In the genomic region with DNA sequence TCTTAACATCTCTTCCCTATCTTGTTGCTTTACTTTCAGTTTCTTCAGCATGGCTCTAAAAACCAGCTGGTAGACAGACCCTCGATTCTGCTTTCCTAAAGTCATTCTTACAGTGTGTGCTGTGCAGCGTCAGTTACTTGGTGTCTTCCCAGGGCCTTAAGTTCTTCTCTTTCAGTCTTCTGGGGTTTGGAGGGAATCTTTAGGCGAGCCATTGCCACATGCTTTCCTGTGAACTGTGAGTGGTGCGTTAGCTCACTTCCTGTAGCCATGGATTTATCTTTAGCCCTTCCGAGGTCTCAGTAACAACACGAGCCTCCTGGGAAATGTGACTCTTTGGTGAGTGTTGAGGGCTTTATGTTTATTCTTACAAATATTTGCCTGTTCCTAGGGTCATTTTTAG, we compare ENCODE assay signal across 11 mouse cellular contexts.
DNase-seq lines count a peak whose midpoint lies in the region; ATAC-seq and TF ChIP-seq lines count a peak whose summit lies in the region.
"Had no signal": no experiment of that assay in that cellular context is flagged by ENCODE, and none has a peak within 500 bp of the region (broad histone marks: within the 10 kb centered on the region; RNA-seq: fewer than 3 reads in every experiment).

No protein-coding gene starts in this region.

- no peak for TF ChIP-seq CTCF in C2C12 (IDR thresholded peaks at IDR 0.05; ENCODE audit: control insufficient read depth, insufficient read depth, insufficient read length)

- no peak overlapping the region for H3K4me3 ChIP-seq in C2C12 (ENCODE audit: insufficient read depth, poor library complexity, severe bottlenecking)
- no peak overlapping the region for H3K4me3 ChIP-seq in heart, embryonic 15.5 days
- H3K4me3 ChIP-seq: midbrain, embryonic 12.5 days had no signal

- H3K9ac ChIP-seq in heart, embryonic 15.5 days = no peak overlapping the region
- H3K9ac ChIP-seq: midbrain, embryonic 12.5 days had no signal

- peaks cover 18% of the 10 kb centered on the region for H3K4me1 ChIP-seq in heart, embryonic 15.5 days (replicated peaks)
- H3K4me1 ChIP-seq: midbrain, embryonic 12.5 days had no signal

- H3K27me3 ChIP-seq in C2C12 (ENCODE audit: control insufficient read depth, insufficient read depth, insufficient read length) = no peaks in the 10 kb centered on the region
- H3K27me3 ChIP-seq in heart, embryonic 15.5 days = no peaks in the 10 kb centered on the region
- H3K27me3 ChIP-seq: midbrain, embryonic 12.5 days had no signal

- 38% methylated on average over 6 of the region's 6 CpGs for WGBS in heart, embryonic 15.5 days

- intact Hi-C loops in heart, postnatal 14 days (cut with DNase I) = no loop called here

- no peak for ATAC-seq in heart, embryonic 15.5 days (replicated peaks; ENCODE audit: insufficient number of reproducible peaks, insufficient read depth, low FRiP score, low read depth)
- ATAC-seq in megakaryocyte, adult 5-6 weeks (ENCODE audit: poor library complexity, severe bottlenecking) = peak; percentile 66
- ATAC-seq in erythroblast, adult 5-6 weeks (replicated peaks; ENCODE audit: low FRiP score, poor library complexity, severe bottlenecking) = no peak

- peaks cover 5% of the 10 kb centered on the region for H3K79me3 ChIP-seq in C2C12 (ENCODE audit: low read depth)

- peak; percentile 48 to 62 for DNase-seq in heart, adult 9 months (ENCODE audit: low spot score in 2 of 2)
- no peak for DNase-seq in heart, postnatal 14 days
- DNase-seq in urinary bladder, postnatal 4 days (ENCODE audit: low spot score in 2 of 2) = no peak
- no peak for DNase-seq in Muller cell, postnatal 12 days (ENCODE audit: inconsistent ontology term)
- DNase-seq: gastrocnemius, postnatal 36 days; retina, postnatal 1 day had no signal

- no peaks in the 10 kb centered on the region for H3K9me3 ChIP-seq in heart, embryonic 15.5 days (replicated peaks)
- H3K9me3 ChIP-seq: midbrain, embryonic 12.5 days had no signal

- no peak overlapping the region for H3K4me2 ChIP-seq in heart, embryonic 15.5 days
- H3K4me2 ChIP-seq: midbrain, embryonic 12.5 days had no signal

- peak overlapping the region; percentile 61 for H3K27ac ChIP-seq in heart, embryonic 15.5 days
- H3K27ac ChIP-seq: midbrain, embryonic 12.5 days had no signal

- peaks cover 12% of the 10 kb centered on the region for H3K36me3 ChIP-seq in C2C12 (ENCODE audit: control insufficient read depth, insufficient read depth)
- H3K36me3 ChIP-seq in heart, embryonic 15.5 days = peaks cover 16% of the 10 kb centered on the region; the same call in 1 of the 2 replicates

- no peak overlapping the region for H3ac ChIP-seq in C2C12 (ENCODE audit: control insufficient read depth, insufficient read length, low read depth)

- H3K79me2 ChIP-seq in C2C12 (ENCODE audit: control insufficient read depth, insufficient read depth) = no peaks in the 10 kb centered on the region

TF ChIP-seq in C2C12, 6 proteins besides CTCF, POLR2A, EP300 and RAD21:
- no peak for TF ChIP-seq CEBPB (IDR thresholded peaks at IDR 0.05; ENCODE audit: low read depth)
- no peak for TF ChIP-seq USF1 (IDR thresholded peaks at IDR 0.05; ENCODE audit: low read depth)
- peak; percentile 74 for TF ChIP-seq MAX (IDR thresholded peaks at IDR 0.05)

Comparison
In these comparisons a context has a peak if more than half of its experiments do, and no peak if none do; other contexts are left out.
1. DNase-seq: peak in heart, adult 9 months (2 of 2); none in heart, postnatal 14 days (0 of 2), urinary bladder, postnatal 4 days (0 of 2) and Muller cell, postnatal 12 days (single experiment).